Mouse (Mus musculus) spleen, adult 2 months (tissue): ENCODE measurements around the gene Lztr1.

Source experiments
- CTCF ChIP-seq: fragments of 200-500 bp; IDR thresholded peaks from 2 replicates; pipeline ENCODE4 v1.5.1; 2011; ENCODE audit warnings: mild to moderate bottlenecking, inconsistent platforms; ENCODE audit not compliant: insufficient read depth, insufficient read length, insufficient replicate concordance; ENCODE audit errors: extremely low read depth
- POLR2A ChIP-seq: fragments of 200-500 bp; IDR thresholded peaks from 2 replicates; pipeline ENCODE4 v1.6.1; 2011; ENCODE audit warnings: low read depth, low read length, inconsistent platforms

GRCm38 (mm10) chr16:17525524-17525923, 17.0 kb downstream of the Lztr1 start:
- no peak for TF ChIP-seq CTCF
- no peak for TF ChIP-seq POLR2A
